8 mouse cellular contexts compared by ENCODE assay signal in the genomic region with DNA sequence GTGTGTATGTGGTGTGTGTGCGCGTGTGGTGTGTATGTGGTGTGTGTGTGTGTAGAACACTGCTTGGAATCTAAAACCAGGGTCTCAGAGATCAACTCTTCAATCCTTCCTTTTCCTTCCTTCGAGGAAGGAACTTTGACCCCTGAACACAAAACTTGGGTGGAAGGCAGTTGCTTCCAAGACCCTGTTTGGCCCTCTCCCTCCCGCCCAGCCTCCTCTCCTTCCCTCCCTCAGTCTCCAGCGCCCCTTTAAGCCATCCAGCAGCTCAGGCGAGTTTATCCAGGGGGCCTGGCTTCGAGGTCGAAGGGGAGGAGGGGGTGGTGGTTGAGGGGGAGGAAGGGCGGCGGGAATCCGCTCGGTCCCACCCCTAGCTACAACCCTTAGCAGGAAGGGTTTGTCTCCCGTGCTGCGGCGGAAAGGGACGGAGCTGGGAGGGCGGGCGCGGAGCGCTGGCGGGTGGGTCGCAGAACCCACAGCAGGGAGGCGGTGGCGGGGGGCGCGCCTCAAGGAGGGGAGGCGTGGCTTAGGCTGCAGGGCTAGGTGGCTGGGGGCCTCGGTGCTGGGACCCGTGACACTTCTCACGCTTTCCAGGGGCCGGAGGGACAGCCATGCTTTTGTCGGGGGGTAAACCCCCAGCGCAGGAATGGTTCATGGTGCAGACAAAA. TPM values are rescaled to one million over a fixed set of nuclear protein-coding genes. Genes with fewer than 3 reads are reported as not detected.
DNase-seq lines count a peak whose midpoint lies in the region; ATAC-seq and TF ChIP-seq lines count a peak whose summit lies in the region.

A gene (plus strand): TSS at position 390 of the 665 bp plus-strand sequence.

- peak within 1 kb of the TSS; percentile 47; the same call in 1 of the 2 replicates for H3K4me3 ChIP-seq in spleen, adult 2 months (ENCODE audit: extremely low read depth, insufficient read depth, insufficient read length)
- H3K4me3 ChIP-seq in heart, embryonic 10.5 days: peak within 1 kb of the TSS; percentile 81
- H3K4me3 ChIP-seq in kidney, embryonic 15.5 days (replicated peaks): peak within 1 kb of the TSS; percentile 74

- WGBS in spleen, adult 2 months: 7% methylated on average over 32 of the region's 33 CpGs
- WGBS in heart, embryonic 10.5 days: 2% methylated on average over 33 of the region's 33 CpGs
- 1% methylated on average over 33 of the region's 33 CpGs for WGBS in kidney, embryonic 15.5 days

- peak within 1 kb of the TSS; percentile 81 for H3K4me2 ChIP-seq in kidney, embryonic 15.5 days

- DNase-seq in spleen, adult 2 months (ENCODE audit: low read depth in 1 of 2, low spot score in 2 of 2): no peak
- DNase-seq in spleen, adult 18-20 months: no peak
- DNase-seq in embryo, embryonic 9.5 days (ENCODE audit: extremely low spot score): peak; percentile 91
- DNase-seq in heart, embryonic 10.5 days (ENCODE audit: low spot score): peak; percentile 96
- peak; percentile 81 for DNase-seq in lung, postnatal 14 days
- DNase-seq in retina, embryonic 14.5 days (ENCODE audit: low spot score): peak; percentile 75

- H3K36me3 ChIP-seq in spleen, adult 2 months (ENCODE audit: control insufficient read depth, insufficient read depth, low read length): no peaks in the 10 kb centered on the region
- H3K36me3 ChIP-seq in heart, embryonic 10.5 days: peaks cover 10% of the 10 kb centered on the region
- H3K36me3 ChIP-seq in kidney, embryonic 15.5 days: peaks cover 15% of the 10 kb centered on the region; the same call in 1 of the 2 replicates

- H3K27ac ChIP-seq in spleen, adult 2 months (ENCODE audit: insufficient read depth, low read length): peak within 1 kb of the TSS; percentile 40
- H3K27ac ChIP-seq in heart, embryonic 10.5 days: peak within 1 kb of the TSS; percentile 95
- H3K27ac ChIP-seq in kidney, embryonic 15.5 days: peak within 1 kb of the TSS; percentile 99

- TF ChIP-seq POLR2A in spleen, adult 2 months (IDR thresholded peaks at IDR 0.05; ENCODE audit: low read depth, low read length): no peak

- TF ChIP-seq CTCF in spleen, adult 2 months (IDR thresholded peaks at IDR 0.05; ENCODE audit: extremely low read depth, insufficient read depth, insufficient read length, insufficient replicate concordance): no peak

- H3K9me3 ChIP-seq in heart, embryonic 10.5 days: no peaks in the 10 kb centered on the region
- H3K9me3 ChIP-seq in kidney, embryonic 15.5 days (replicated peaks): no peaks in the 10 kb centered on the region

- peaks cover 4% of the 10 kb centered on the region for H3K27me3 ChIP-seq in spleen, adult 2 months (ENCODE audit: control insufficient read depth, insufficient read depth, low read length)
- H3K27me3 ChIP-seq in heart, embryonic 10.5 days (ENCODE audit: insufficient read depth, poor library complexity, severe bottlenecking): no peaks in the 10 kb centered on the region
- no peaks in the 10 kb centered on the region for H3K27me3 ChIP-seq in kidney, embryonic 15.5 days

- H3K4me1 ChIP-seq in spleen, adult 2 months (ENCODE audit: control insufficient read depth, insufficient read depth, insufficient read length): no peaks in the 10 kb centered on the region; the same call in 1 of the 2 replicates
- H3K4me1 ChIP-seq in heart, embryonic 10.5 days: peaks cover 68% of the 10 kb centered on the region
- peaks cover 60% of the 10 kb centered on the region for H3K4me1 ChIP-seq in kidney, embryonic 15.5 days

- peak; percentile 93 for ATAC-seq in kidney, embryonic 15.5 days (replicated peaks; ENCODE audit: low FRiP score)
- ATAC-seq in activated CD4-positive, CD25-positive, alpha-beta regulatory T cell, adult 4 months: no peak

- H3K9ac ChIP-seq in kidney, embryonic 15.5 days: peak within 1 kb of the TSS; percentile 79

RNA-seq across cellular contexts. Expression of the gene that starts here (rescaled TPM):
- 2.5 and 3.0 TPM in 2 replicates for polyA plus RNA-seq in spleen, adult 2 months (2012; rRNA removed)
- 27.1 and 32.7 TPM in 2 replicates for polyA plus RNA-seq in heart, embryonic 10.5 days (2016; fragmentation: Nextera tagmentation; extraction: Ambion mirVana)
- polyA plus RNA-seq in kidney, embryonic 15.5 days (2015; fragmentation: Nextera tagmentation; extraction: Ambion mirVana): 20.7 and 22.4 TPM in 2 replicates
- under 1 TPM in 1 of 2 experiments, not detected in 1; 0.08 TPM for polyA plus RNA-seq in activated CD4-positive, CD25-positive, alpha-beta regulatory T cell, adult 4 months (2017; shearing (Covaris generic))

Comparison
In these comparisons a context has a peak if more than half of its experiments do, and no peak if none do; other contexts are left out.
1. DNase-seq: peak in embryo, embryonic 9.5 days (single experiment), heart, embryonic 10.5 days (single experiment), lung, postnatal 14 days (single experiment) and retina, embryonic 14.5 days (single experiment); none in spleen, adult 2 months (0 of 2) and spleen, adult 18-20 months (0 of 2).
2. H3K27ac ChIP-seq: peak in every context shown above with its lines; median percentile 99 in kidney, embryonic 15.5 days; 95 in heart, embryonic 10.5 days; 40 in spleen, adult 2 months.
3. Peak in every context shown above with its lines, with median percentiles within 50 percentile points of each other: H3K4me3 ChIP-seq.